Mouse (Mus musculus): ENCODE results near the gene Sh3pxd2a. TPM values are rescaled to one million over a fixed set of nuclear protein-coding genes. Genes with fewer than 3 reads are reported as not detected.
A peak's percentile ranks its signal among the peaks of the same experiment; 100 is the strongest.

Gene Sh3pxd2a
- total RNA-seq, 1 experiment from 2014 or later, result 2.1 TPM

GRCm38 (mm10) chr19:47493017-47493997, 29.1 kb upstream of the Sh3pxd2a start:
- ATAC-seq (replicated peaks; ENCODE audit: low read depth, poor library complexity, severe bottlenecking), result no peak

DNA sequence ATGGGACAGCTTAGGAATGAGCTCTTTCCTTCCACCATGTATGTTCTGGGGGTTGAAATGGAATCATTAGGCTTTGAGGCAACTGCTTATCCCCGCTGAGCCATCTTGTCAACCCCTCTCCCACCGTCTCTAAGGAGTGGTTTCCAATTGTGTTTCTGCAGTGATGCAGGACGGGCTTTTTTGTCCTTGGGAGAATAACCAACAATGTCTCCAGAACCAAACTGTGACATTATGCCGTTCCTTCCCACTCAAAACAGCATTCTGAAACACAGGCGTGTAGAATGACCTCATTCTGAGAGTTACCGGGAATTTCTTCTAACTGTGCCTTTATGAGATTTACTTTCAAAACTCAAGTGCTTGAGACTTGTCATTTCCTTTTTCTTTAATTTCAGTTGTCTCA, 28.2 kb upstream of the Sh3pxd2a start:
- ATAC-seq (replicated peaks; ENCODE audit: low read depth, poor library complexity, severe bottlenecking), result no peak

- ATAC-seq (replicated peaks; ENCODE audit: low read depth, poor library complexity, severe bottlenecking), result no peak
Observed at GRCm38 (mm10) chr19:47491853-47492252, 27.7 kb upstream of the Sh3pxd2a start.

DNA sequence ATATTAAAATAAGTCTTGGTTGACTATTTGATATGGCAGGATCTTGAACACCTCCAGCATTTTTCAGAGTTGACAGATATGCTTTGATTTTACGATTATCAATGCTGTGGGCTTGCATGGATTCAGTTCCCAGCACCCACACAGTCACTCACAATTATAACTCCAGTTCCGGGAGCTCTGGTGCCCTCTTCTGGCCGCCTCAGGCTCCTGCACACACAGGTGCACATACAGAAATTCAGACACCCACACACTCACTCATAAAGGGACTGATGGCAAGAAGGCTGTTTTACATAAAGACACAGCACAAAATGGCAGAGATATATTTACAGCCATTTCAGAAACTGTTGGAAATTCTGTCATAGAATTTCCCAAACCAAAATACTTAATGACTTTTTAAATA, 25.0 kb upstream of the Sh3pxd2a start:
- no peak for ATAC-seq (replicated peaks; ENCODE audit: low read depth, poor library complexity, severe bottlenecking)

DNA sequence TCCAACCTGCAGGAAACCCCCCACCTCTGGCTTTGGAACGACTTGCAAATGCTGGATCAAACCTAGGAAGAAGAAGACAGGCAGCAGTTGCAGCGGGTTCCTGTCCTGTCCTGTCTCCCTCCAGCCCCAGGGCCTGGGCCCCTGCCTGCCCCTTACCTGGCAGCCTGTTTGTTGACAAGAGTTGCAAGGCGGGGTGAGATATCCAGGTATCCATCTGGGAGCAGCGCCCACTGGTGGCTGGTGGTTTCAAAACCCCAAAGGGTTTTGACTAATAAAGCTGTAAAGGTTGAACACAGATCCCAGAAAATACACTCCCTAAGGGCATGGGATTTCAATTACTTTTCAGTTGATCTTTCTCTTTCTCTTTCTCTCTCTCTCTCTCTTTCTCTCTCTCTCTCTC, 24.0 kb upstream of the Sh3pxd2a start:
- ATAC-seq (replicated peaks; ENCODE audit: low read depth, poor library complexity, severe bottlenecking), result no peak

DNA sequence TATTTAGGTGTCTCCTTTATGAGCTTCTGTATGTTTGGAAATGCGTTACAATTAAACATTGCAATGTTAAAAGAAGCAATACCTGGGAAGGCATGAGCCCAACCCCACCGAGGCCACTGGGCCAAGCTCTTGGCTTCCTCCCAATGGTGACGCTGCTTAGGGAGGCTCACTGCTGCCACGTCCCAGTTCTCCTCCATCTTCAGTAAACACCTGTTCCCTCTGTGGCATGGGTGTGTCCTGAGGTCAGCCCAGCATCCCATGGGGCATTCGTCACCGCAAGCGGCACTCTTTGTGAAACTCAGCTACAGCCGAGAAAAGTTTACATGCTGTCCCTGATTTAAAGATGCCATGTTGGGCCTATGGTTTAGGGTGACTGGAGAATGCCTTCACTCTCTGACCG, 23.4 kb upstream of the Sh3pxd2a start:
- ATAC-seq (replicated peaks; ENCODE audit: low read depth, poor library complexity, severe bottlenecking), result no peak

DNA sequence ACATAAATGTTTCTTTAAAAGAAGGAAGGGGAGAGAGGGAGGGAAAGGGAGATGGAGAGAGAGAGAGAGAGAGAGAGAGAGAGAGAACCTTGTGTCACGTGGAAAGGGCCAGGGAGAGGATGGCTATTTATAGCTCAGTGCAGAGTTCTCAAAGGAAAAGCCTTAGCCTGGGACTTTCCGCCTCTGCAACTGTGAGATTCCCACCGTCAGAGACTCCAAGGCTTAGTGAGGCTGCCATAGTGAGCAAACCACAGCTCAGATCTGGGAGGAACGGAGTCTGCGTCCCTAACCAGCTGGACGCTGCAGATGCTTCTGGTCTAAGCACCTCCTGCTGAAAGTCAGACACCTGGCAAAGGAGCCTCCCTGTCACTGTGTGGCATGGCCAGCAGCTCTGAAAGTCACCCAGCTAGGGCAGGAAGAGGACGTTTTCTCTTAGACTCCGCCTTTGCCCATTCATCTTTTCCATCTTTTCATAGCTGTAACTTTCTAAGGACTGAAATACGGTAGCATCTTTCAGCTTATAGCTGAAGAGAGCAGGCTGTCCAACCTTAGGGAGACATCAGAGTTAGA, 21.9 kb upstream of the Sh3pxd2a start:
- ATAC-seq (replicated peaks; ENCODE audit: low read depth, poor library complexity, severe bottlenecking), result no peak

GRCm38 (mm10) chr19:47484110-47484509, 19.9 kb upstream of the Sh3pxd2a start:
- no peak for ATAC-seq (replicated peaks; ENCODE audit: low read depth, poor library complexity, severe bottlenecking)

DNA sequence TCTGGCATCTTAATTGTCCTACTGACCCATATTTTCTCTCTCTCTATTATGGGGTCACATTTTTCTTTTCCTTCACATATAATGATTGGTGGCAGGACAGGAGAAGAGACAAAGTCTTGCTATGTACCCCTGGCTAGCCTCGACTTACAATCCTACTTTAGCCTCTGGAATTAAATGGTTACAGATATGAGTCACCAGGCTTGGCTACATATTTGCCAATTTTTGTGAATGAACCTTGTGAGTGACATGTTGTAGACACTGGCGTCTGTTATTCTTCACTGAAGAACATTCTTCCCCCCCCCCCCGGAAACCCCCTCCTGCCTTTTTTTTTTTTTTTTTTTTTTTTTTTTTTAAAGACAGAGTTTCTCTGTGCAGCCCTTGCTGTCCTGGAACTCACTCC, 19.1 kb upstream of the Sh3pxd2a start:
- no peak for ATAC-seq (replicated peaks; ENCODE audit: low read depth, poor library complexity, severe bottlenecking)

DNA sequence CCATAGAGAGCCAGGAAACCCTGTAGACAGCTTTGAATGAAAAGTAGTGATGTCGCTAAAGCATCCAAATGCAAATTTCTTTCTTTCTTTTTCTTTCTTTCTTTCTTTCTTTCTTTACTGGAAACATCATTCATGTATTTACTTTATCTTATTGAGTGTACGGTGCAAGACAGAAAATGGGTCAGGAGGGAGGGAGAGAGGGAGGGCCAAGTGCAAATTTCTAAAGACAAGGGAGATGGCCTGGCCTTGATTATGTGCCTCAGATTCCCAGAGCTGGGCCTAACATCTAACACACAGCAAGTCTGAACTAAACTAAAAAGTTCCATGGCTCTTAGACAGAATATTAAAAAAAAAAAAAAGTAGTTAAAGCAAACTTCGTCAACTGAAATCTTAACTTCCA, 9.3 kb upstream of the Sh3pxd2a start:
- no peak for ATAC-seq (replicated peaks; ENCODE audit: low read depth, poor library complexity, severe bottlenecking)

- no peak for ATAC-seq (replicated peaks; ENCODE audit: low read depth, poor library complexity, severe bottlenecking)
Observed at GRCm38 (mm10) chr19:47472881-47473400, 8.7 kb upstream of the Sh3pxd2a start.

- no peak for ATAC-seq (replicated peaks; ENCODE audit: low read depth, poor library complexity, severe bottlenecking)
Observed at GRCm38 (mm10) chr19:47471808-47472207, 7.6 kb upstream of the Sh3pxd2a start.

GRCm38 (mm10) chr19:47468750-47469149, 4.5 kb upstream of the Sh3pxd2a start:
- no peak for ATAC-seq (replicated peaks; ENCODE audit: low read depth, poor library complexity, severe bottlenecking)

GRCm38 (mm10) chr19:47466775-47467174, 2.6 kb upstream of the Sh3pxd2a start:
- ATAC-seq (replicated peaks; ENCODE audit: low read depth, poor library complexity, severe bottlenecking), result no peak

- ATAC-seq (replicated peaks; ENCODE audit: low read depth, poor library complexity, severe bottlenecking), result peak; percentile 62
Observed at GRCm38 (mm10) chr19:47465467-47465866, 1.3 kb upstream of the Sh3pxd2a start.

DNA sequence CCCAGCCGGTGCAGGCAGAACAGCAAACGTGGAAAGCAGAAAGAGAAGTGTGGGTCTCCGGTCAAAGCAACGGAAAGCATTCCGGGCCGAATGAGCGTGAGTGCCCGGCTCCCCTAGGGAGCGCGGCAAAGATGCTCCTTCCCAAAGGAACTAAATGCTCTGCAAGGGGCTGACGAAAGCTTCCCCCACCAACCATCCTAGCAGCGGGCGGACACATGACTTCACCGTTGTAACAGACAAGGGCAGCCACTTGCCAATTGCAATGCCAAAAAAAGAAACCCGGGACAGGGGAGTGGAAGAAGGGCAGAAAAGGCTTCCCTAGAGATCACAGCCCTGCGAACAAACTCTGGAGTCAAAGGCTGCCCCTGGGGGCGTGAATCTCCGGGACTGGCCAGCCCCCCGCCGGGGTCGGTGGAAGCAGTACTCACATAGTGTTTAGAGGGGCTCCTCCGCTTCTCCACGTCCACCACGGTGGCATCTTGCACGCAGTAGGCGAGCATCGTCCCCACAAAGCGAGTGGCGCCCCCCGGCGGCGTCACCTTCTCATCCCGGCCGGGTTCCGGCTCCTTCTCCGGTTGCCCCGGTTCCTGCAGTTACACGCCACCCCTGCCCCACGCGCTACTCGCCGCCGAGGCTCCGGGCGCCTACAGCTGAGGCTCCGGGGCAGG, 431 bp downstream of the Sh3pxd2a start:
- peak; percentile 42 for ATAC-seq (replicated peaks; ENCODE audit: low read depth, poor library complexity, severe bottlenecking)

- ATAC-seq (replicated peaks; ENCODE audit: low read depth, poor library complexity, severe bottlenecking), result no peak
Observed at GRCm38 (mm10) chr19:47463206-47463605, 995 bp downstream of the Sh3pxd2a start.

GRCm38 (mm10) chr19:47462725-47463124, 1.5 kb downstream of the Sh3pxd2a start:
- ATAC-seq (replicated peaks; ENCODE audit: low read depth, poor library complexity, severe bottlenecking), result no peak

- ATAC-seq (replicated peaks; ENCODE audit: low read depth, poor library complexity, severe bottlenecking), result no peak
Observed at GRCm38 (mm10) chr19:47461838-47462237, 2.4 kb downstream of the Sh3pxd2a start.

- no peak for ATAC-seq (replicated peaks; ENCODE audit: low read depth, poor library complexity, severe bottlenecking)
Observed at GRCm38 (mm10) chr19:47461386-47461785, 2.8 kb downstream of the Sh3pxd2a start.

Measured in common myeloid progenitor, adult 5-6 weeks (primary cell).